Mouse (Mus musculus) bone marrow macrophage, adult 2 months (primary cell): Measurements from ENCODE around the gene Map3k13.

Experiments used
- CTCF ChIP-seq: IDR thresholded peaks from 2 replicates; pipeline ENCODE4 v1.5.1; 2012; ENCODE audit warnings: low read depth, mild to moderate bottlenecking, low read length, moderate library complexity
- POLR2A ChIP-seq: IDR thresholded peaks from 2 replicates; pipeline ENCODE4 v1.6.1; 2012; ENCODE audit warnings: mild to moderate bottlenecking, low read depth, low read length, borderline replicate concordance

- TF ChIP-seq CTCF (no peak), POLR2A (no peak)
Measured at GRCm38 (mm10) chr16:21848444-21848843, 54.3 kb downstream of the Map3k13 start.
